ENCODE assay signal across 8 mouse cellular contexts in the genomic region with DNA sequence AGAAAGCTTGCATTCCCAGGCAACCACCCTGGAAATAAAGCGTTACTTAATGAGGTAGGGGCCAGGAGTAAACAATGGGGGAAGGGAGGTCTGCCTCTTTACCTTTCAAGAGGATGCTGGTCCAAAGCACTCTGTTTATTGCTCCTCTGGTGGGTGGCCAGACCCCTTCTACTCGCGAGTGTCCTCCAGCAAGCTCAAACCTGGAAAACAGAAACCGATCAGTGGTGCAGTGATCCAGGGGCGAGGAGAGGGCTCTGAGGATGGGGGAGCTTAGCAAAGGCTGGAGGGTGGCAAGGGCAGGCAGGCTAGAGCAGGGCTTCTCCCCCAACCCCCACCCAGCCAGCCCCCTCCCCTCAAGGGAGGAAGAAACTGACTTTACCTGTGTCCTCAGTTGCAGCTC. TPM values are rescaled to one million over a fixed set of nuclear protein-coding genes. Genes with fewer than 3 reads are reported as not detected.
DNase-seq lines count a peak whose midpoint lies in the region; ATAC-seq and TF ChIP-seq lines count a peak whose summit lies in the region.

No protein-coding gene starts in this region.

- H3K27me3 ChIP-seq in kidney, adult 2 months (replicated peaks; ENCODE audit: control insufficient read depth, insufficient read depth, low read length) = no peaks in the 10 kb centered on the region
- H3K27me3 ChIP-seq in forebrain, embryonic 14.5 days (replicated peaks; ENCODE audit: control insufficient read depth, insufficient read depth, low read length) = no peaks in the 10 kb centered on the region
- H3K27me3 ChIP-seq in liver, adult 2 months (ENCODE audit: control insufficient read depth, insufficient read depth, low read length) = no peaks in the 10 kb centered on the region
- H3K27me3 ChIP-seq in stomach, embryonic 16.5 days (ENCODE audit: control insufficient read depth, insufficient read depth, low read length) = no peaks in the 10 kb centered on the region

- no peak overlapping the region for H3K27ac ChIP-seq in kidney, adult 2 months (ENCODE audit: insufficient read depth, low read depth, low read length)
- H3K27ac ChIP-seq in forebrain, embryonic 14.5 days (ENCODE audit: low read depth, low read length) = 0 out of 2 replicates have a peak overlapping the region, but pooled peaks have one; percentile 7
- H3K27ac ChIP-seq in liver, adult 2 months (replicated peaks; ENCODE audit: insufficient read depth, low read depth, low read length) = no peak overlapping the region
- H3K27ac ChIP-seq in stomach, embryonic 16.5 days (ENCODE audit: low read length) = no peak overlapping the region

- H3K36me3 ChIP-seq in kidney, adult 2 months (ENCODE audit: control insufficient read depth, insufficient read depth, low read length) = no peaks in the 10 kb centered on the region; the same call in 1 of the 2 replicates
- H3K36me3 ChIP-seq in forebrain, embryonic 14.5 days (ENCODE audit: control insufficient read depth, insufficient read depth, low read length) = 0 out of 2 replicates have a peak, but pooled peaks cover 9% of the 10 kb centered on the region
- peaks cover 5% of the 10 kb centered on the region; the same call in 1 of the 2 replicates for H3K36me3 ChIP-seq in liver, adult 2 months (ENCODE audit: control insufficient read depth, insufficient read depth, low read length)
- H3K36me3 ChIP-seq in stomach, embryonic 16.5 days (ENCODE audit: control insufficient read depth, insufficient read depth, low read length) = no peaks in the 10 kb centered on the region

- TF ChIP-seq POLR2A in kidney, adult 2 months (IDR thresholded peaks at IDR 0.05; ENCODE audit: low read depth, low read length) = no peak
- no peak for TF ChIP-seq POLR2A in liver, adult 2 months (IDR thresholded peaks at IDR 0.05; ENCODE audit: extremely low read depth, insufficient read depth, low read length)

- H3K79me2 ChIP-seq in liver, adult 2 months (ENCODE audit: control insufficient read depth, insufficient read depth, low read length) = peaks cover 4% of the 10 kb centered on the region; the same call in 1 of the 2 replicates

- no peaks in the 10 kb centered on the region; the same call in 1 of the 2 replicates for H3K4me1 ChIP-seq in kidney, adult 2 months (ENCODE audit: control insufficient read depth, insufficient read depth, low read length)
- peaks cover 10% of the 10 kb centered on the region for H3K4me1 ChIP-seq in forebrain, embryonic 14.5 days (ENCODE audit: control insufficient read depth, insufficient read depth, low read length)
- peaks cover 8% of the 10 kb centered on the region for H3K4me1 ChIP-seq in liver, adult 2 months (ENCODE audit: control insufficient read depth, insufficient read depth, low read length)
- peaks cover 10% of the 10 kb centered on the region for H3K4me1 ChIP-seq in stomach, embryonic 16.5 days (ENCODE audit: control insufficient read depth, insufficient read depth, low read length)

- H3K4me2 ChIP-seq in forebrain, embryonic 14.5 days (ENCODE audit: low read length) = peak overlapping the region; percentile 94
- H3K4me2 ChIP-seq in stomach, embryonic 16.5 days (ENCODE audit: low read depth, low read length) = peak overlapping the region; percentile 96

- no peak for TF ChIP-seq CTCF in kidney, adult 2 months (conservative IDR thresholded peaks at IDR 0.05; ENCODE audit: insufficient read depth, insufficient read length, low read depth, low read length)
- TF ChIP-seq CTCF in liver, adult 2 months (IDR thresholded peaks at IDR 0.05; ENCODE audit: low read depth, low read length) = no peak

- no peaks in the 10 kb centered on the region for H3K9me3 ChIP-seq in forebrain, embryonic 14.5 days (replicated peaks; ENCODE audit: control insufficient read depth, low read length)
- no peaks in the 10 kb centered on the region for H3K9me3 ChIP-seq in stomach, embryonic 16.5 days (replicated peaks; ENCODE audit: control insufficient read depth, low read length)

- 3% methylated on average over 5 of the region's 5 CpGs for WGBS in kidney, adult 2 months
- WGBS in forebrain, embryonic 14.5 days = 0% methylated on average over 5 of the region's 5 CpGs
- WGBS in liver, adult 2 months = 3% methylated on average over 5 of the region's 5 CpGs
- WGBS in stomach, embryonic 16.5 days = under 1% methylated on average over 5 of the region's 5 CpGs

- H3K9ac ChIP-seq in forebrain, embryonic 14.5 days (ENCODE audit: low read length) = peak overlapping the region; percentile 81
- H3K9ac ChIP-seq in liver, adult 2 months (ENCODE audit: low read depth, low read length) = peak overlapping the region; percentile 81
- H3K9ac ChIP-seq in stomach, embryonic 16.5 days (ENCODE audit: low read length) = peak overlapping the region; percentile 88

- no peak for ATAC-seq in forebrain, embryonic 14.5 days
- ATAC-seq in stomach, embryonic 16.5 days (ENCODE audit: insufficient read depth, low FRiP score) = no peak

- peak overlapping the region; percentile 79 for H3K4me3 ChIP-seq in kidney, adult 2 months (ENCODE audit: insufficient read depth, low read depth, low read length)
- H3K4me3 ChIP-seq in forebrain, embryonic 14.5 days (ENCODE audit: low read depth, low read length) = peak overlapping the region; percentile 70
- H3K4me3 ChIP-seq in liver, adult 2 months (ENCODE audit: insufficient read depth, low read depth, low read length) = peak overlapping the region; percentile 87
- peak overlapping the region; percentile 70 for H3K4me3 ChIP-seq in stomach, embryonic 16.5 days (replicated peaks; ENCODE audit: low read length)

- DNase-seq in kidney, adult 2 months = no peak
- no peak for DNase-seq in kidney, postnatal 25 days
- DNase-seq in MN1 (ENCODE audit: low spot score) = peak; percentile 15
- no peak for DNase-seq in forebrain, embryonic 14.5 days (ENCODE audit: low spot score)
- no peak for DNase-seq in liver, adult 2 months (ENCODE audit: extremely low read depth, low read depth, low spot score)
- DNase-seq in right cerebral cortex, postnatal 36 days (ENCODE audit: low spot score in 2 of 2) = no peak
- DNase-seq in layer of hippocampus, adult 18-20 months (ENCODE audit: low spot score in 2 of 2) = no peak

RNA-seq across cellular contexts. Expression of gene Asb7, which starts 0.7 kb away (rescaled TPM):
- 4.2 and 4.9 TPM in 2 replicates for polyA plus RNA-seq in kidney, adult 2 months (2012; rRNA removed)
- polyA plus RNA-seq in forebrain, embryonic 14.5 days (2014; fragmentation: Nextera tagmentation; extraction: Ambion mirVana) = 10.1 and 13.0 TPM in 2 replicates
- total RNA-seq in liver, adult 2 months (2014; rRNA removed) = 6.3 and 7.1 TPM in 2 replicates
- 2.1 and 2.5 TPM in 2 replicates for polyA plus RNA-seq in liver, adult 2 months (2012; rRNA removed)
- polyA plus RNA-seq in stomach, embryonic 16.5 days (2015; fragmentation: Nextera tagmentation; extraction: Ambion mirVana) = 9.3 and 11.0 TPM in 2 replicates
- total RNA-seq in layer of hippocampus, adult 18-20 months (2021) = 10 to 100 TPM; 17.3 to 19.9 TPM

RNA-seq across cellular contexts. Expression of gene Lins1, which starts 1.0 kb away (rescaled TPM):
- 4.8 and 6.2 TPM in 2 replicates for polyA plus RNA-seq in kidney, adult 2 months (2012; rRNA removed)
- polyA plus RNA-seq in forebrain, embryonic 14.5 days (2014; fragmentation: Nextera tagmentation; extraction: Ambion mirVana) = 24.4 and 26.4 TPM in 2 replicates
- 1.9 and 2.2 TPM in 2 replicates for total RNA-seq in liver, adult 2 months (2014; rRNA removed)
- 1.8 and 2.3 TPM in 2 replicates for polyA plus RNA-seq in liver, adult 2 months (2012; rRNA removed)
- polyA plus RNA-seq in stomach, embryonic 16.5 days (2015; fragmentation: Nextera tagmentation; extraction: Ambion mirVana) = 16.1 and 17.8 TPM in 2 replicates
- total RNA-seq in layer of hippocampus, adult 18-20 months (2021) = 10 to 100 TPM in 1 of 2 experiments, 1 to 10 TPM in 1; 8.9 to 10.4 TPM

RNA-seq across cellular contexts. Expression of gene Cers3, which starts 54.6 kb away (rescaled TPM):
- 0.20 and 0.27 TPM in 2 replicates for polyA plus RNA-seq in kidney, adult 2 months (2012; rRNA removed)
- polyA plus RNA-seq in forebrain, embryonic 14.5 days (2014; fragmentation: Nextera tagmentation; extraction: Ambion mirVana) = 0.50 and 0.57 TPM in 2 replicates
- under 0.01 TPM in 1 of 2 replicates, not detected in the other for total RNA-seq in liver, adult 2 months (2014; rRNA removed)
- polyA plus RNA-seq in liver, adult 2 months (2012; rRNA removed) = 0.10 TPM in 1 of 2 replicates, not detected in the other
- polyA plus RNA-seq in stomach, embryonic 16.5 days (2015; fragmentation: Nextera tagmentation; extraction: Ambion mirVana) = 19.4 and 27.8 TPM in 2 replicates
- under 1 TPM; 0.28 to 0.59 TPM for total RNA-seq in layer of hippocampus, adult 18-20 months (2021)

Comparison
In these comparisons a context has a peak if more than half of its experiments do, and no peak if none do; other contexts are left out.
1. RNA of gene Cers3, which starts 54.6 kb away (polyA plus RNA-seq): 19.4 to 27.8 TPM in stomach, embryonic 16.5 days; 0.50 to 0.57 TPM in forebrain, embryonic 14.5 days, 0.20 to 0.27 TPM in kidney, adult 2 months and 0.10 TPM in liver, adult 2 months; every median in the first group is over 10 times any median in the second.
2. Peak in every context shown above with its lines, with median percentiles within 50 percentile points of each other: H3K4me3 ChIP-seq and H3K9ac ChIP-seq.